Mouse (Mus musculus) right cerebral cortex, postnatal 36 days (tissue): ENCODE measurements around the gene Atp1a2.
"Not testable (repeated sequence)": the region's sequence is repeated elsewhere in the genome, so short reads cannot be mapped to it uniquely, and the experiment has no call there.

ENCODE experiments used
- DNase-seq, 2 experiments: peaks; one replicate each; pipeline ENCODE4 v3.0.0; 2022; ENCODE audit warnings: low spot score in 2 of 2, mixed read lengths in 1 of 2

Gene Atp1a2

GRCm38 (mm10) chr1:172273386-172273785, 24.5 kb downstream of the Atp1a2 start:
- DNase-seq, result no peak

GRCm38 (mm10) chr1:172271765-172272164, 26.1 kb downstream of the Atp1a2 start:
- DNase-seq, result no peak

- no peak for DNase-seq
Measured at GRCm38 (mm10) chr1:172271208-172271607, 26.7 kb downstream of the Atp1a2 start.

DNA sequence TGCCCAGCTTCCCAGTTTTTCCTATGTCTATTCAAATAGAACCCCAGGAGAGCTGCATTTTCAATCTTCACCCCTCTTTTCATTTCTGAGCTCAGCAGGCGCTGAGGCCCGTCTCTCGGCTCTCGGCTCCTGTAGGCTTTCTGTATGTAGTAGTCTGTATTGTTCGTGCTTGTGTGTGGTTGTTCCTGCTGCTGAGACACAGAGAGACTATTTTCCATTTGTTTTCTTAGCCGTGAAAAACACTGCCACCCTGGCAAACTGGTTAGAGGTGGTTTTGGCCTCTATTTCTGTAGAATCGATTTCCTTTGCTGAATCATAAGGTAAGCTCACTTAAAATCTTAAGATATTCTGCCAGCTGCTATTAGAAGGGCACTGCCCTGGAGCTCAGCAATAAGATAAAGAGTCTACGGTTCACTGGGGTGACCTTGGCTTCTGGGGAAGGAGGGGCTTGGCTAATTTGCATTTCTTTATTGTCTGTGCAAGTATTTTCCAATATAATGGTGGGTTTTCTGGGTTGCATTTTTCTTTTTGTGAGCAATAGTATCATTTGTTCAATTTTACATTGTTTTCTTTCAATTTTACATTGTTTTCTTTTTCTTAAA, 36.3 kb downstream of the Atp1a2 start, which contains the start of gene Igsf8:
Gene Igsf8, plus strand, starts transcription at position 165 of the 602 bp plus-strand sequence.
- no peak for DNase-seq

GRCm38 (mm10) chr1:172258314-172258713, 39.5 kb downstream of the Atp1a2 start, which contains the start of gene Atp1a4:
Gene Atp1a4, minus strand, starts transcription at chr1:172258414.
- no peak for DNase-seq

DNA sequence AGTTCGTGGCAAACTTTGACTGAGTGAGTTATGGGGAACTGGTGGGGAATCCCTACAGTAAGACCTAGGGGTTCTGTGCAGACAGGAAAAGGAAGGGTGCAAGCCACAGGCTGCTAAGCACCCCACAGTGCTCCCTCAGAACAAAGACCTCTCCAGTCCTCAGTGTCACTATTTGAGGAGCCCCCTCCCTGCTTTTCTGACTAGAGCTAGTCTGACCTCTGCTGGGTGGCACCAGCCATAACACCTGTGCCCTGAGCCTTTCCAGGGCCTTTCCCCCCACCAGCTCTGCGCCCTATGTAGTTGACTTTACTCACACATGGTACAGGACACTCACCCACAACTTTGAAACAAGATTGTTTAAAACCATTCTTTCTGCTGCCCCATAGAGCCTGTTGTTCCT, 50.2 kb downstream of the Atp1a2 start:
- DNase-seq, result no peak

DNA sequence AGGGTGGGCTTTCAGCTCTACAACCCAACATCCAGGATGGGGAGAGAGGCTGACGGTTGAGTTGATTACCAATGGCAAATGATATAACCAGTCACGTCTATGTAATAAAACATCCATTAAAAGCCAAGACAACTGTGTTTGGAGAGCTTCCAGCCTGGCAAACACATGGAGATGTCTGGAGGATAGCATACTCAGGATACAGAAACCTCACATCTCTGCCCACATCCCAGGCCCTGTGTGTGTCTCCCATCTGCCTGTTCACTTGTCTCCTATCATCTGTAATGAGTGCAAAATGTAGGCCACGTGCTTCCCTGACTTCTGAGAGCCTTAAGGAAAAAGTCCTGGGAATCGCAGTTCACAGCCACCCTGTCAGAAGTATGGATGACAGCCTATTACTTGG, 50.6 kb downstream of the Atp1a2 start:
- DNase-seq, result peak in 1 of 2 experiments; percentile 16

DNA sequence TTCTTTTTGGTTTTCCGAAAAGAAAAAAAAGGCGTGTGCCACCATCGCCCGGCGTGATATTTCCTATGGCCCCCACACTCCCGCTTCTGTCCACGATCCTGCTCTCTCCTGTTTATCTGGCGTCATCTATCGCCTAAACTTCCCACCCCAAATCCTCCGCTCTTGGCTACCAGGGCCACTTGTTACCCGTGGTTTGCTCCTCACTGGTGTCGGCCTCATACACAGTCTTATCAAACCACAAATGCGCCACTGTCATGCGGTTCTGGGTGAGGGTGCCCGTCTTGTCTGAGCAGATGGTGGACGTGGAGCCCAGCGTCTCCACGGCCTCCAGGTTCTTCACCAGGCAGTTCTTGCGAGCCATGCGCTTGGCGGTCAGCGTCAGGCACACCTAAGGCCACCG, 53.2 kb downstream of the Atp1a2 start:
- DNase-seq, result not testable (repeated sequence)

DNA sequence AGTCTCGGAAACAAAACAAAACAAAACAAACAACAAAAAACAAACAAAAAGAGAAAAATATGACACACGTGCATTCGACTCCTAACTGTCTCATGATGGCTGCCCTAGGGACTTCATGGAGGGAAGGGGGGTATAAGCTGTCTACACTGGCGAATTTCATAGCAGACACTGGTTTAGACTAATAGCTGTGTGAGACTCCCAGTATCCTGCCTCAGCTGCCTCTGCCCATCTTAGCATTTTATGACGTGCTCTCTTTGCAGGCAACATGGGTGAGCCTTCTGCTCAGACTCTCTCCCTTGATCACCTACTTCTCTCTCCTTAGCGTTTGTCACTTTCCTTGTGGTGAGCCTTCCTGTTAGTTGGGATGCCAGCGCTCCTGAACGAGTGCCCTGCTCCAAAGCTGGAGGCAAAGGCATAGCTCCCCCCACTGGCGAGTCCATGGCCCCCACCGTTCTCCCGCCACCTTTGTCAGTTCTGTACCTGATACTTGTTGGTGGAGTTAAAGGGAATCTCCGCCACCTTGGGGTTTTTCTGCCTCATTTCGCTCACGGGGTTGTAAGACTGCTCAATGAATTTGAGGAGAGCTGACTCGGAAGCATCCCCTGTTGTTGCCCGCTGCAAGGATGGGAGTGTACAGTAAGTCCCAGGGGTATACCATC, 54.2 kb downstream of the Atp1a2 start:
- DNase-seq, result no peak

DNA sequence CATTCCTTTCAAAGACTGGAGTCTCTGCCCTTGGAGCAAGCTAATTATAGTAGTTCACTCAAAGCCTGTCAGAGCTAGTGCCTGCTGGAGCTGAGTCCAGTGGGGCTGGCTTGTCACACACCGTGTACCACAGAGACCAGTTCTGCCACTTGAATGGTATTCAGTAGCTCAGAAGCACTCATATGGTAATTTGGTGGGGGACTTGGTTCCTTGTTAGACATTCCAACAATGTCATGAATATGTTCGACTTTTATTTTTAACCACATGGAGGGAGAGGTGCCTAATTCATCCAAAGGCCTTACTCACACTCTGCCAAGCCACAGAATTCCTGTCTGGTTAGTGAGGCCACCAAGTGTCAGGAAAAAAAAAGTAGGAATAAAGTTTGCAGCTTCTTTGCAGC, 55.5 kb downstream of the Atp1a2 start:
- no peak for DNase-seq

DNA sequence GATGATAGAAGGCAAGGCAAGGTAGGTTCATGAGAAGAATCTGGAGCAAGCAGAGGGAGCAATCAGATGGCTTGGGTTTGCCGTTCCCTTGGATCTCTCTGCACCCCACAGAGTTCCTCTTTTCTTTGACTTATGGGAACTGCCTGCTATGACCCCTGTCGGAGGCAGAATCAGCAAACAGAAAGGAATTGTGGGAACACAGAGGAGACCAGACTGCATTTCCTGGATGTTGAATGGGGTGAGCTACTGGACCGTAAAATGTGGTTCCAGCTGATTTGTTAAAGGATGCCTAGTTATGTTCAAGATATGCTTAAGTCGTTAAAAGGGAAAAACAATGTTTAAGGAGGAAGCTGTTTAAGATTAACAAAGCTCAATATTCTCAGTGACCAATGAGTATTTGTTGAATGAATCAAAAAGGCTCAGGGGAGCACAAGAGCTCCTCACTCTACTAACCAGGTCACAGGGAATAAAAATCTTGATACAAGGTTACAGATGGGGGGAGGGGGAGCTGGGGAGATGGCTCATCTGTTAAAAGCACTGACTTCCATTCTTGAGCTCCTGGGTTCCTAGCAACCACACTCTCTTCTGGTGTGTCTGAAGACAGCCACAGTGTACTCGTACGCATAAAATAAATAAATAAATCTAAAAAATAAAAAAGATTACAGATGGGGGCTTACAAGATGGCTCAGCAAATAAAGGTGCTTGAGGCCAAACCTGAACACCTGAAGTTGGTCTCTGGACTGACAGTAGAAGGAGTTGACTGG, 56.7 kb downstream of the Atp1a2 start:
- DNase-seq, result no peak

GRCm38 (mm10) chr1:172229215-172229614, 68.6 kb downstream of the Atp1a2 start:
- no peak for DNase-seq

DNA sequence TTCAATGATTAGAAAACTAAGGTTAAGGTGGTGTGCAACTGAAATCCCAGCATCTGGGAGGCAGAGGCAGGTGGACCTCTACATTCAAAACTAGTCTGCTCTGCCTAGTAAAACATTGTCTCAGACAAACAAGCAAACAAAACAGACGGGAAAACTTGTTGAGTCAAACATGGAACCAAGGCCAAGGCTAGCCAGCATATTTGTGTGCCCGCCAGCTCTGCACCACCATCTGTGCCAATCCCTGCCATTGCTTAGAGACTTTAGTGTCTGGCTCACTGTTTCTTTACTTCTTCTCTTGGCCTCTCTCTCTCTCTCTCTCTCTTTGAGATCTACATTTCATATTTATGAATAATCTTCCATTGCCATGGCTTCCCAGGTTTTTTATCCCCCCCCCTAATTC, 69.7 kb downstream of the Atp1a2 start:
- DNase-seq, result no peak
